Mouse (Mus musculus) small intestine, adult 2 months (tissue): Measurements from ENCODE around the gene Ccs. TPM values are rescaled to one million over a fixed set of nuclear protein-coding genes. Genes with fewer than 3 reads are reported as not detected.
A peak's percentile ranks its signal among the peaks of the same experiment; 100 is the strongest.

Experiments used
- H3K27ac ChIP-seq: fragments of 200-500 bp; 2 replicates; pipeline ENCODE4 v1.5.1; 2012; ENCODE audit warnings: low read depth, low read length, control low read depth, inconsistent platforms; ENCODE audit not compliant: insufficient read depth
- H3K27me3 ChIP-seq: fragments of 200-500 bp; 2 replicates; pipeline ENCODE4 v1.6.1; 2012; ENCODE audit warnings: mild to moderate bottlenecking, moderate library complexity, low read length, inconsistent platforms; ENCODE audit not compliant: control insufficient read depth, insufficient read depth
- H3K36me3 ChIP-seq: fragments of 200-500 bp; 2 replicates; pipeline ENCODE4 v1.6.1; 2012; ENCODE audit warnings: mild to moderate bottlenecking, low read length, control low read depth, inconsistent platforms; ENCODE audit not compliant: control insufficient read depth, insufficient read depth
- H3K4me1 ChIP-seq: fragments of 200-500 bp; 2 replicates; pipeline ENCODE4 v1.6.1; 2012; ENCODE audit warnings: low read length, inconsistent platforms, mixed read lengths; ENCODE audit not compliant: control insufficient read depth, insufficient read depth, insufficient read length
- H3K4me3 ChIP-seq: fragments of 200-500 bp; 2 replicates; pipeline ENCODE4 v1.5.1; 2012; ENCODE audit warnings: low read depth, mild to moderate bottlenecking, control low read depth, inconsistent platforms, low read length, moderate library complexity
- CTCF ChIP-seq: fragments of 200-500 bp; IDR thresholded peaks from 2 replicates; pipeline ENCODE4 v1.5.1; 2012; ENCODE audit warnings: low read depth, mild to moderate bottlenecking, control low read depth, inconsistent platforms, low read length, moderate library complexity, mixed read lengths; ENCODE audit not compliant: insufficient replicate concordance, insufficient read length; ENCODE audit errors: extremely low read depth
- POLR2A ChIP-seq: fragments of 200-500 bp; IDR thresholded peaks from 2 replicates; pipeline ENCODE4 v1.6.1; 2012; ENCODE audit warnings: low read depth, mild to moderate bottlenecking, control low read depth, inconsistent platforms, low read length, moderate library complexity
- WGBS: fragments of 180-500 bp; shearing (Covaris S2); methylation state at CpG from one replicate; pipeline ENCODE4 v1.1.7; 2018; 5-methylcytosine and 5-hydroxymethylcytosine counted together
- polyA plus RNA-seq: library from polyadenylated mRNA; depleted of rRNA; stranded (reverse); fragments of >200 nt; gene quantifications from 2 replicates; pipeline ENCODE4 v1.2.3, GENCODE M21; 2012

Gene Ccs
- polyA plus RNA-seq, 1 experiment = 41.9 TPM

DNA sequence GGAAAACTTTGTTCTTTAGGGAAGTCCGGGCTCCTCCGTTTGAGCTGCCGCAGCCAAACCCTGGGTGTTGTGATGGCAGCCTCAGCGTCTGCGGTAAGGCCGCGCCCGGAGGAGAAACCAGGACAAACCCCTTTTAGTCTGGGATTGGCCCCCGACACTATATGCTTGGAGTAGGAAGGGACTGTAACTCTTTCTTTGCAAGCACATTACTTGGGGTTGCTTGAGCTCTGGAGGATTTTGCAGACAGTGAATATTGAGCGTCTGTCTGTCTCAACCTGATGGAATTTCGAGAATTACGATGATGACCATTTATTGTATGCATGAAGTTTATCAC, 27.3 kb downstream of the Ccs start:
- TF ChIP-seq CTCF (no peak), POLR2A (no peak; the same call in 1 of the 2 replicates)
- Histone ChIP-seq H3K36me3 (no peaks in the 10 kb centered on the region), H3K4me1 (peaks cover 10% of the 10 kb centered on the region; the same call in 1 of the 2 replicates), H3K4me3 (peak overlapping the region; percentile 62), H3K27me3 (no peaks in the 10 kb centered on the region), H3K27ac (peak overlapping the region; percentile 84)
- under 1% methylated on average over 12 of the region's 12 CpGs for WGBS

- Histone ChIP-seq H3K27me3 (no peaks in the 10 kb centered on the region), H3K4me3 (peak within 1 kb of the TSS; percentile 78), H3K36me3 (no peaks in the 10 kb centered on the region), H3K27ac (peak within 1 kb of the TSS; percentile 84), H3K4me1 (peaks cover 8% of the 10 kb centered on the region; the same call in 1 of the 2 replicates)
- peak; percentile 93 for TF ChIP-seq POLR2A
- no peak for TF ChIP-seq CTCF
- WGBS = under 1% methylated on average over 83 of the region's 83 CpGs
These were observed 27.8 kb downstream of the Ccs start, which contains the start of the genes Gm21992 and Rbm14 for GRCm38 (mm10) chr19:4811063-4811908. Gene Gm21992, minus strand, starts transcription at chr19:4811612. Gene Rbm14, minus strand, starts transcription at chr19:4811634.

- under 1% methylated on average over 17 of the region's 17 CpGs for WGBS
- H3K4me1 ChIP-seq = peaks cover 8% of the 10 kb centered on the region; the same call in 1 of the 2 replicates
- no peak for TF ChIP-seq CTCF
- no peak for TF ChIP-seq POLR2A
- no peaks in the 10 kb centered on the region for H3K27me3 ChIP-seq
- H3K27ac ChIP-seq = peak overlapping the region; percentile 81
- no peaks in the 10 kb centered on the region for H3K36me3 ChIP-seq
- H3K4me3 ChIP-seq = peak overlapping the region; percentile 78
These were observed 28.4 kb downstream of the Ccs start for GRCm38 (mm10) chr19:4810746-4811062.

GRCm38 (mm10) chr19:4810309-4810708, 28.8 kb downstream of the Ccs start:
- Histone ChIP-seq H3K27ac (no peak overlapping the region), H3K36me3 (no peaks in the 10 kb centered on the region), H3K27me3 (no peaks in the 10 kb centered on the region), H3K4me3 (peak overlapping the region; percentile 78), H3K4me1 (peaks cover 8% of the 10 kb centered on the region; the same call in 1 of the 2 replicates)
- TF ChIP-seq CTCF (no peak), POLR2A (no peak)
- under 1% methylated on average over 14 of the region's 14 CpGs for WGBS

DNA sequence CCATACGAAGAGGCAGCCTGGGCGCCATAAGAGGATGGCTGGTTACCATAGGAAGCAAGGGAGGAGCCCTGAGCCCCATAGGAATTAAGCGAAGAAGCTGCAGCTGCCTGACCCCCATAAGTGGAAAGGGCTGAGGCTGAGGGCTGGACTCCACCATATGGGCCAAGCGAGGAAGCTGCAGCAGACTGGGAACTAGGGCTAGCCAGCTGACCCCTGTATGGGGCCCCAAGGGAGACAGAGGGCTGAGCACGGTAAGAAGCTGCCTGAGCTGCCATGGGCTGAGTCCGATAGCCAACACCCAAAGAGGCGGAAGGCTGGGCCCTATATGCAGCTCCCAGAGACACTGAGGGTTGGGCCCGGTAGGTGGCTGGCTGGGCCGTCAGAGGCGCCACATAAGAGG, 35.8 kb downstream of the Ccs start:
- Histone ChIP-seq H3K4me1 (no peaks in the 10 kb centered on the region; the same call in 1 of the 2 replicates), H3K4me3 (no peak overlapping the region), H3K27me3 (no peaks in the 10 kb centered on the region), H3K36me3 (peaks cover 48% of the 10 kb centered on the region), H3K27ac (no peak overlapping the region)
- TF ChIP-seq CTCF (no peak), POLR2A (no peak)
- 81% methylated on average over 10 of the region's 10 CpGs for WGBS

DNA sequence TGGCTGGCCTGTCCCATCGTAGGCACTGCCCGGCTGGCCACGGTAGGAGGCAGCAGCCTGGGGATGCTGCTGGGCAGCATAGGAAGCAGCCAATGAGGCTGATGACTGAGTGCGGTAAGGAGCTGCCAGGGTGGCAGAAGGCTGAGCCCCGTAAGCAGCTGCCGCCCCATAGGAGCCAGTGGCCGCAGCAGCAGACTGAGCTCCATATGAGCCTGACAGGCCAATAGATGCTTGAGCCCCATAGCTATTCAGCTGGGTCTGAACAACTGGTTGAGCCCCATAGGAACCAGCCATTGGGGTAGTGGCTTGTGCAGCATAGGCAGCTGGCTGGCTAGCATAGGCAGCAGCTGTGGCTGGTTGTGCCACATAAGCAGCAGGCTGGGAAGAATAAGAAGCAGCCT, 36.4 kb downstream of the Ccs start:
- Histone ChIP-seq H3K36me3 (peaks cover 50% of the 10 kb centered on the region), H3K4me1 (no peaks in the 10 kb centered on the region; the same call in 1 of the 2 replicates), H3K4me3 (no peak overlapping the region), H3K27me3 (no peaks in the 10 kb centered on the region), H3K27ac (no peak overlapping the region)
- TF ChIP-seq CTCF (no peak), POLR2A (no peak)
- 97% methylated on average over 7 of the region's 7 CpGs for WGBS

DNA sequence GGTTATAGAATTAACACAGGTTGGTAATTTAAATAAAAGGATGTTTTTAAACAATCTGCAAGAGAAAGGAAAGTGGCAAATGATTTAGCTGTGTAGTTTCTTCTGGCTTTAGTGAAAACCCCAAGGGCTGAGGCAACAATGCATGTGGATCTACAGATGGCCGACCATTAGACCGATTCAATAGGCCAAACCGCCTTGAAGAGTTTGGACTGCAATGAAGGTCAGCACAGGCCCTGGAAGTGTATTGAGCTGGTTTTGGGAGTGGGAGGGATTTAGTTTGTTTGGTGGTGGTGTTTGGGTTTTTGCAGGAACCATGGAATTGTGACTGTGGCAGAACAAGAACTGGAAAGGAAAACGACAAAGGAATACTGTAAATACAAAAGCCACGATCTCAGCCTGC, 40.0 kb downstream of the Ccs start:
- H3K4me3 ChIP-seq = no peak overlapping the region
- 88% methylated on average over 5 of the region's 5 CpGs for WGBS
- H3K4me1 ChIP-seq = no peaks in the 10 kb centered on the region
- peaks cover 52% of the 10 kb centered on the region for H3K36me3 ChIP-seq
- H3K27ac ChIP-seq = no peak overlapping the region
- no peaks in the 10 kb centered on the region for H3K27me3 ChIP-seq
- TF ChIP-seq CTCF (no peak), POLR2A (no peak)

DNA sequence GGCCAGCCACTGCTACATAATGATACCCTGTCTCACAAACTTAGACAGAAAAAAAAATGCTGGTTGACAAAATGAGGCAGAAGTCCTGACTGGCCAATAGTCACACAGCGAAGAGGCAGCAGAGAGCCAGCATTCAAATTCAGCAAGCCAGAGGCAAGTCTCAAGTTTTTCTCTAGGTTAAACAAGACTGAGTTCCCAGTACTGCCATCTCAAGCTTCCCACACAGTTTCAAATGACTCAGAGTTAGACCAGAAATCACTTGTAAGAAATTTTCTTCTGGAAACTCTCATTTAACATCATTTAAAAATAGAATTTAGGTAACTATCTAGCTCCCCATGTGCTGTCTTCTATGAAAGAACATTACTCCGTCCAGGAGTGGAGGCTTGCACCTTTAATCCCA, 41.3 kb downstream of the Ccs start:
- H3K27me3 ChIP-seq = no peaks in the 10 kb centered on the region
- H3K36me3 ChIP-seq = peaks cover 40% of the 10 kb centered on the region
- 97% methylated on average over 2 of the region's 2 CpGs for WGBS

More for the DNA sequence above, 41.3 kb downstream of the Ccs start:
- TF ChIP-seq CTCF (no peak), POLR2A (no peak)
- no peak overlapping the region for H3K4me3 ChIP-seq
- no peaks in the 10 kb centered on the region for H3K4me1 ChIP-seq
- no peak overlapping the region for H3K27ac ChIP-seq
